Mouse (Mus musculus) spleen, embryonic (tissue): ENCODE measurements at regions not wholly inside any gene's neighbourhood (a gene's known extent, or its start where the extent isn't known, plus 50 kb on each side); places are given as distances from the start of the nearest gene placed in this dataset.
"Not testable (repeated sequence)": the region's sequence is repeated elsewhere in the genome, so short reads cannot be mapped to it uniquely, and the experiment has no call there.

ENCODE experiments used
- CTCF ChIA-PET: fragments of 350-600 bp; sonication (Branson Sonifier 250); formaldehyde crosslinking; loops from one replicate; lab custom pipeline; 2022; lab: Charles Lee

GRCm38 (mm10) chrX:50602461-50602875 lies 174.2 kb upstream of the Olfr1324 start:
- CTCF ChIA-PET: not testable (repeated sequence)

DNA sequence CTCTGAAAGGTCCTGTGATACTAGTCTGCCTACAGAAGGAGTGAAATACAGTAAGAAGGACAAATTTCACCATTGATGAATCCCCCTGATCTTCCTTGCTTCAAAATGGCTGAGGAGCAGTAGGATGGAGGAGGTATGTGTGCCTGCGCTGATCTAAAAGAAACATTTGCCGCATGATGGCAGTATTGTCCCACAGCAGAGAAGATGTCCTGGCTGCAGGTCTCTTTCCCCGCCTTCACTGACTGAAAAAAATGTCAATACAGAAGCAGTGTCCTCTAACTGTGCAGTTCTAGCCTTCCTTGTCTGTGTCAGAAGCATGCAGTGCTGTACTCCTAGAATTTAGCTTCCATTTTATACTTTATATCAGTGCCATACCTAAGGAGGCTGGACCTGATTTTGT lies 172.0 kb upstream of the Olfr1324 start:
- CTCF ChIA-PET: not testable (repeated sequence)

DNA sequence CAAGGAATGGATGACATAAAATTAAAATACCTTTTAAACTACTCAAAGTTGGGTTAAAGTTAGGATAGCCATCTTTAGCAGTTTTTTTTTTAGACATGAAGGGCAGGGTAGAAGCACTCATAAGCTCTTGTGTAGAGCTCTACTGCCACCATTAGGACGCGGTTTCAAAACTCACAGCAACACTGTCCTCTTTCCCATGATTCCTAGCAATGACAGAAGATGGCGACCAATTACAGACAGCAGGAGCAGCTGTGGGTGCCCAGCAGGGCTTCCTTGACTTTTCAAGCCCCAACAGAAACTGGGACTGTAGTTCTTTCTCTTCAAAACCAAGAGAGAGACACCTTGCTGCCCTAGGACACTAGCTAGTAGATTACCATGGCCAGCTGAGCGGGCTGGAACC lies 171.5 kb upstream of the Olfr1324 start:
- CTCF ChIA-PET: no interaction called here

GRCm38 (mm10) chrX:50597626-50598025 lies 169.3 kb upstream of the Olfr1324 start:
- CTCF ChIA-PET: not testable (repeated sequence)

DNA sequence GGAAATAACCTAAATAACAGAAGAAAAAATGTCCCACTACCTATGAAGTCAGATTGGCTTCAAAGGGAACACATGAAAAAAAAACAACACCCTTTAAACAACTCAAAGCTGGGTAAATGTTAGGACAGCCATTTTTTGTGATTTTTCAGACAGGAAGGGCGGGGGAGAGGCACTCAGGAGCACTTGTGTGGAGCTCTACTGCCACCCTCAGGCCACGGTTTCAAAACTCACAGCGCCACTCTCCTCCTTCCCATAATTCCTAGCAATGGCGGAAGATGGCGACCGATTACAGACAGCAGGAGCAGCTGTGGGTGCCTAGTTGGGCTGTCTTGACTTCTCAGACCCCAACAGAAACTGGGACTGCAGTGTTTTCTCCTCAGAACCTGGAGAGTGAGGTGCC lies 168.8 kb upstream of the Olfr1324 start:
- CTCF ChIA-PET: no interaction called here

GRCm38 (mm10) chrX:50594976-50595375 lies 166.7 kb upstream of the Olfr1324 start:
- CTCF ChIA-PET: not testable (repeated sequence)

DNA sequence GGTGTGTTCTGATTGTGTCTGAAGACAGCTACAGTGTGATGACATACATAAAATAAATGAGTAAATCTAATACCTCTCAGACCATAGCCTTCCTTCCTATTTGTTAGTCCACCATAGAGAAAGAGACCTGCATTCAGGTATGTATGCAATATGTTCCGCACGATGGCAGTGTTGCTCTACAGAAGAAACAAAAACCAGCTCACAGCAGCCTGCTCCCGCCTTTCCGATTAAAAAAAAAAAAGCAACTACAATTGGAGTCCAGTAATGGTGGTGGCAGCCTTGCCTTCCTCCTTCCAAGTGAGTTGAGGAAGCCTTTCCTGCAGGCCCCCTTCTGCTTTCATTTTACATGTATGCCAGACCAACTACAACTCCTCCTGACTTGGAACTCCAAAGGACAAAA lies 163.2 kb upstream of the Olfr1324 start:
- CTCF ChIA-PET: no interaction called here

- CTCF ChIA-PET: no interaction called here
These were observed 162.5 kb upstream of the Olfr1324 start for GRCm38 (mm10) chrX:50590673-50591341.

- CTCF ChIA-PET: no interaction called here
These were observed 160.6 kb upstream of the Olfr1324 start for GRCm38 (mm10) chrX:50588892-50589291.

DNA sequence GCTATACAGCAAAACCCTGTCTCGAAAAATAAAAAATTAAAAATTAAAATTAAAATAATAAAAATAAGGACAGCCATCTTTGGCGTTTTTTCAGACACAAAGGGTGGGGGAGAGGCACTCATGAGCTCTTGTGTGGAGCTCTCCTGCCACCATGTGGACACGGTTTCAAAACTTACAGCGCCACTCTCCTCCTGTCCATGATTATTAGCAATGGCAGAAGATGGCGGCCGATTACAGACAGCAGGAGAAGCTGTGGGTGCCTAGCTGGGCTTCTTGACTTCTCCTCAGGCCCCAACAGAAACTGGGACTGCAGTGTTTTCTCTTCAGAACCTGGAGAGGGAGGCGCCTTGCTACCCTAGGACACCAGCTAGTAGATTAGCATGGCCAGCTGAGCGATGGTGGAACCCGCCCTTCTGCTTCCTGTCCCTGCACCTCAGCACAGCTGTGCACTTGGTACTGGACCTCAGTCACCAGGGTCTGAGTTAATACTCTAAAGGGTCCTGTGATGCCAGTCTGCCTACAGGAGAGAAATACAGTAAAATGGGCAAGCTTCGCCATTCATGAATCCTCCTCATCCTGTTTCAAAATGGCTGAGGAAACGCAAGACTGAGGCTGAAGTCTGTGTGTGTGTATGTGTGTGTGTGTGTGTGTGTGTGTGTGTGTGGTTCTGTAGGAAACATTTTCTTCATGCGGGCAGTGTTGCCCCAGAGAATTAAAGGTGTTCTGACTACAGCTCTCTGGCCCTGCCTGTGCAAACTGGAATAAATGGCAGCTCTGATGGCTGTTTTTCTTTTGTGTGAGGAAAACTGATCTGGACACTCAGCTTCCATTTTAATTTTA lies 155.7 kb upstream of the Olfr1324 start:
- CTCF ChIA-PET: no interaction called here

GRCm38 (mm10) chrX:50580200-50580599 lies 151.9 kb upstream of the Olfr1324 start:
- CTCF ChIA-PET: no interaction called here

DNA sequence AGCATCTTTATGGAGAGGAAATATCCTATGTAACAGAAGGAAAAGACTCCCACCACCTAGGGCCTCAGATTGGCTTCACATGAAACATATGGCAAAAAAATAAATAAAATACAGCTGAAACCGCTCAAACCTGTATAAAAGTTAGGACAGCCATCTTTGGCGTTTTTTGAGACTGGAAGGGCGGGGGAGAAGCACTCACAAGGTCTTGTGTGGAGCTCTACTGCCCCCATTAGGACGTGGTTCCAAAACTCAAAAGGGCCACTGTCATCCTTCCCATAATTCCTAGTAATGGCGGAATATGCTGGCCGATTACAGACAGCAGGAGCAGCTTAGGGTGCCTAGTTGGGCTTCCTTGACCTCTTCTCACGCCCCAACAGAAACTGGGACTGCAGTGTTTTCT lies 148.5 kb upstream of the Olfr1324 start:
- CTCF ChIA-PET: no interaction called here

DNA sequence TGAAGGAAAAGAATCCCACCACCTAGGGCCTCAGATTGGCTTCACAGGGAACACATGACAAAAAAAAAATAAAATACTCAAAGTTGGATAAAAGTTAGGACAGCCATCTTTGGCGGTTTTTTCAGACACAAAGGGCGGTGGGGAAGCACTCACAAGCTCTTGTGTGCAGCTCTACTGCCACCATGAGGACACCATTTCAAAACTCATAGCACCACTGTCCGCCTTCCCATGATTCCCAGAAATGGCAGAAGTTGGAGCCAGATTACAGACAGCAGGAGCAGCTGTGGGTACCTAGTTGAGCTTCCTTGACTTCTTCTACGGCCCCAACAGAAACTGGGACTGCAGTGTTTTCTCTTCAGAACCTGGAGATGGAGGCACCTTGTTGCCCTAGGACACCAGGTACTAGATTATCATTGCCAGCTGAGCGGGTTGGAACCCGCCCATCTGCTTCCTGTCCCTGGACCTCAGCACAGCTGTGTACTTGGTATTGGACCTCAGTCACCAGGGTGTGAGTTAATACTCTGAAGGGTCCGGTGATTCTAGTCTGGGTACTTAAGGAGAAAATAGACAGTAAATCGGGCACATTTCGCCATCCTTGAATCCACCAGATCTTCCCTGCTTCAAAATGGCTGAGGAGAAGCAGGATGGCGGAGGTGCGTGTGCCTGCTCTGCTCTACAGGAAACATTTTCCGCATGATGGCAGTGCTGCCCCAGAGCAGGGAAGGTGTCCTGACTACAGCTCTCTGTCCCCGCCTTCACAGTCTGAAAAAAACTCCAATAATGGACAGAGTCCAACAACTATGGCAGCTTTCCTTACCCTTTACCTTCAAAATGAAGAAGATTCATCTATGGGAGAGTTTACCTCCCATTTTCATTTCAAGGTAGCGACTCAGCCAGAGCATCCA lies 144.1 kb upstream of the Olfr1324 start:
- CTCF ChIA-PET: not testable (repeated sequence)

- CTCF ChIA-PET: no interaction called here
These were observed 140.8 kb upstream of the Olfr1324 start for GRCm38 (mm10) chrX:50569087-50569486.

- CTCF ChIA-PET: no interaction called here
These were observed 138.0 kb upstream of the Olfr1324 start for GRCm38 (mm10) chrX:50566345-50566744.

DNA sequence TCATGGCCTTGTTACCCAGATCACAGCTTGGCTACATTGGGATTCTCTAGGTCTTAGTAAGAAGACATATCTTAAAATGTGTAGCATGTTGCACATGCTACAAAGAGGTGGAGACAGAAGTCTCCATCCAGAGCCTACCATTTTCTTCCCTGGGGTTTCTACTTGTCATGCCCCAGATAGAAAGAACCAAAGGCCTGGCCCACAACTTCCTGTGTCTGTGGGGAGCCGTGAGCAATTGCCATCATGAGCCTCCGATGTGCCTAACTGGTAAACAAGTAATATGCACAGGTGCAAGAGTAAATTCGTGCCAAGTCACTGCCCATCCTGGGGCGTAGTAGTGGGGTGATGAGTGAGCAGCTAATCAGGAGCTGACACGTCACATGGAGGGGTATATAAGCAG lies 136.7 kb upstream of the Olfr1324 start:
- CTCF ChIA-PET: not testable (repeated sequence)

DNA sequence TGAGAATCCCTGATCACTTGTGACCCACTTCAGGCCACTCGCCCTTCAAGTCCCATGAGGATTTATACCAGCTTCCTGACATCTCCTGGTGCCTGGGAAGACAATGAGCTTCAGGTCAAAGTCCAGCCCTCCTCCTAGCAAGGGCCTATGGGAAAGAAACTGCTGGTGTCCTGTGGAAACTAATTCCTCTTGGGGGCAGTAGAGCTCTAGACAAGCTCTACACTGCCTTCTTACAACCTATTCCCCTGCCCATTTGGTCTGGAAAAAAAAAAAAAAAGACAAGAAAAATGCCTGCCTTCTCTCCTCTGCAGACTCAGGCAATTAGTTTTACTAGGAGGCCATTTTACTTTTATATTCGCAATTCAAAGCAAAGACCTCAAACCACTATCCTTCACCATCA lies 132.6 kb upstream of the Olfr1324 start:
- CTCF ChIA-PET: no interaction called here

GRCm38 (mm10) chrX:50550297-50550696 lies 122.0 kb upstream of the Olfr1324 start:
- CTCF ChIA-PET: no interaction called here

DNA sequence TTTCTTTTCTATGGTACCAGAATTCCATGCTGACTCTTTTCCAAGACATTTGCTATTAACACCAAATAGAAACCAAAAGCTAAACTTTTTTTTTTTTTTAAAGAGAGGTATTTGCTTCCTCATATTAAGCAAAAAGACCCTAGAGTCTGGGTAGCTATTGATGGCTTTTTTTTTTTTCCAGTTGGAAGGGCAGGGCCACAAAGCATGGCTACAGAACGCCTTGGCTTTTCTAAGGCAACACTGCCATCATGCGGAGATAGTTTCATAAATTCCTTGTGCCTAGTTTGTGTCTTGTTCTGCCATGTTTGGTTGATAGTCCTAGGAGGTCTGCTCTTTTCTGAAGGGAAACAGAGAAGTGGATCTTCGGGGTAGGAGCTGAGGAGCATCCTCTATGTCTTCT lies 121.4 kb upstream of the Olfr1324 start:
- CTCF ChIA-PET: no interaction called here

- CTCF ChIA-PET: not testable (repeated sequence)
These were observed 109.5 kb upstream of the Olfr1324 start for GRCm38 (mm10) chrX:50537785-50538159.

DNA sequence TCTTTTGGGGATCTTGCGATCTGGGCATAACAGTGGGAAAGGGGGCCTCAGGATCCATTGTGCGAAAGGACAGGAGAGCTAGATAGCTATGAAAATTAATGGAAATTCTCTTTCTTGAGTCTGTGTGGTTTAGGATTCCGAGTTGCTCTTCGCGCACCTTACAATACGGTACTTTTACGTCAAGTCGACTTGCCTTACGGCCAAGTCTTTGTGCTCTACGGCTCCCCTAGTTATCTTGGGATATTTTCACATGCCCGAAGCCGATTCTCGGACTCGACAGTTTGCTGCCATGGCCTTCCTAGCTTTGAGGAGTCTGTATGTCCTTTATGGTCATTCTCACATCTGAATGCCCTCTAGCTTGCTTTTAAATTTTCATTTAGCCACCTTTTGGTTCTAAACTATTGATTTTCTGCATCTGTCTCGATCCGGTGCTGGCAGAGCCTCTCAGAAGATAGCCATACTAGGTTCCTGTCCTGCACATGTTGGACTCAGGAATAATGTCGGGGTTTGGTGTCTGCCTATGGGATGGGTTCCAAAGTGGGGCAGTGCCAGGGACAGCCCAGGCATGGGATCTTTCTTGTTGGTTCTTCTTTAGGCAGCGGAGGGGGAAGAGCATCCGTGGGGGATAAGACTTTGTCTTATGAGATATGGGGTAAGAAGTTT lies 109.0 kb upstream of the Olfr1324 start:
- CTCF ChIA-PET: no interaction called here

DNA sequence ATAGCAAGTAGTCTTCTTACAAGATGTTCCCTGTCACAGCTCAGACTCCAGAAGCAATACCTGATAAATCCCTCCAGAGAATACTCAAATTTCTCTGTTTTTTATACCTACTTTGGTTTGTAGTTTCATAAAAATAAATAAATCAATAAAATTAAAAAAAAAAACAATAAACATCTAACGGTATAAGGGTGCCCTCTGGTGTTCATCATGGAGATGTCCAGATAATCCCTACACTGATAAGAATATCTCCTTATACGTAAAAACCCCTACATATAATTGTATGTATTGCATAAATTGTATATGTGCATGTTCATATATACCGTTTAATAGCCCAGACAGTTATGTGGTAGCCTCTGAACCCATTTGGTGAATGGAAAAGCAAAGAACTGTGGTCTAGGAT lies 75.7 kb upstream of the Olfr1324 start:
- CTCF ChIA-PET: no interaction called here
